Mouse (Mus musculus) heart, adult 2 months (tissue): Measurements from ENCODE around the gene Hsfy2.

ENCODE experiments used
- EP300 ChIP-seq: fragments of 200-500 bp; IDR thresholded peaks from 2 replicates; pipeline ENCODE4 v1.6.1; 2011; ENCODE audit warnings: low read depth, low read length, control low read depth; ENCODE audit not compliant: insufficient read depth
- POLR2A ChIP-seq: fragments of 200-500 bp; IDR thresholded peaks from 2 replicates; pipeline ENCODE4 v1.6.1; 2011; ENCODE audit warnings: mild to moderate bottlenecking, low read depth, low read length, control low read depth; ENCODE audit not compliant: insufficient read depth

DNA sequence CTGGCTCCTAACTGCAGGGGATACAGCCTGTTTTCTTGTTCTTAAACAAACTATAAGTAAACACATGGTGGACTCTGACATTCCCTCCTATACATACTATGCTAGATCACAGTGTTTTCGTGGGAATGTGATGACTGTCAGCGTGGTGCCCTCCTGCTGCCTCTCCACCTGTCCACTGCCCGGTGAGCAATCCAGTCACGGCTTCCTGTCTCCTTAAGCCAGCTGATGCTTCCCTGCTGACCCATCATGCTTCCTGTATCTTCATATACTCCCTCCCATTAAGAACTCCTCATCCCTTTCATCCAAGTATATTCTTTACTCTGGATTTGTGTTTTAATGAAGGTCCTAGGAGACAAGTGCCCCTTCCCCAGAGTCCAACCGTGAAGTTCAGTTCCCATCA is 33.3 kb upstream of the Hsfy2 start:
- TF ChIP-seq POLR2A (no peak), EP300 (no peak)
